In genomic region chr3:122128999-122129493, GRCm38 (mm10) we compare ENCODE assay signal across 12 mouse cellular contexts.
DNase-seq lines count a peak whose midpoint lies in the region; ATAC-seq and TF ChIP-seq lines count a peak whose summit lies in the region.
"Had no signal": no experiment of that assay in that cellular context is flagged by ENCODE, and none has a peak within 500 bp of the region (broad histone marks: within the 10 kb centered on the region; RNA-seq: fewer than 3 reads in every experiment).

No protein-coding gene starts in this region.

- TF ChIP-seq CTCF in lung, postnatal 0 days (IDR thresholded peaks at IDR 0.05), result no peak

- peak; percentile 90 for TF ChIP-seq EP300 in lung, postnatal 0 days (IDR thresholded peaks at IDR 0.05)

- no peaks in the 10 kb centered on the region for H3K9me3 ChIP-seq in lung, postnatal 0 days (ENCODE audit: low read length)
- H3K9me3 ChIP-seq in hindbrain, embryonic 12.5 days (replicated peaks), result no peaks in the 10 kb centered on the region
- H3K9me3 ChIP-seq in neural tube, embryonic 15.5 days (replicated peaks), result no peaks in the 10 kb centered on the region
- H3K9me3 ChIP-seq: embryonic facial prominence, embryonic 15.5 days; liver, embryonic 13.5 days had no signal

- intact Hi-C loops in left cerebral cortex, postnatal 10 days (cut with DNase I), result no loop called here

- no peak overlapping the region for H3K4me3 ChIP-seq in lung, postnatal 0 days (ENCODE audit: low read depth, low read length)
- no peak overlapping the region for H3K4me3 ChIP-seq in hindbrain, embryonic 12.5 days
- no peak overlapping the region for H3K4me3 ChIP-seq in neural tube, embryonic 15.5 days (replicated peaks)
- H3K4me3 ChIP-seq: embryonic facial prominence, embryonic 15.5 days; liver, embryonic 13.5 days had no signal

- 30% methylated on average over 17 of the region's 17 CpGs for WGBS in lung, postnatal 0 days
- WGBS in hindbrain, embryonic 12.5 days, result 37% methylated on average over 17 of the region's 17 CpGs
- WGBS in neural tube, embryonic 15.5 days, result 25% methylated on average over 17 of the region's 17 CpGs

- DNase-seq in adrenal gland, adult (ENCODE audit: inconsistent age in 2 of 2, low spot score in 1 of 2), result peak; percentile 68
- DNase-seq in adrenal gland, adult 8-10 months, result no peak
- DNase-seq in lung, postnatal 0 days (ENCODE audit: low spot score), result peak; percentile 57
- DNase-seq in lung, postnatal 14 days, result no peak
- no peak for DNase-seq in left cerebral cortex, postnatal 10 days (ENCODE audit: extremely low spot score in 1 of 2, low spot score in 2 of 2)
- no peak for DNase-seq in right cerebral cortex, postnatal 25 days
- DNase-seq: cerebellum, adult 18-20 months; kidney, adult 18-20 months; liver, embryonic 13.5 days had no signal

- no peak for ATAC-seq in lung, postnatal 0 days
- peak; percentile 81 for ATAC-seq in hindbrain, embryonic 12.5 days (ENCODE audit: low FRiP score)
- no peak for ATAC-seq in neural tube, embryonic 15.5 days (ENCODE audit: low FRiP score)

- no peak overlapping the region for H3K9ac ChIP-seq in lung, postnatal 0 days (replicated peaks; ENCODE audit: low read depth)
- H3K9ac ChIP-seq in hindbrain, embryonic 12.5 days, result no peak overlapping the region
- peak overlapping the region; percentile 7; the same call in 1 of the 2 replicates for H3K9ac ChIP-seq in neural tube, embryonic 15.5 days (replicated peaks)
- H3K9ac ChIP-seq: embryonic facial prominence, embryonic 15.5 days; liver, embryonic 13.5 days had no signal

- no peak overlapping the region for H3K27ac ChIP-seq in lung, postnatal 0 days (ENCODE audit: low read length)
- H3K27ac ChIP-seq in hindbrain, embryonic 12.5 days, result no peak overlapping the region
- H3K27ac ChIP-seq in neural tube, embryonic 15.5 days (replicated peaks), result no peak overlapping the region
- H3K27ac ChIP-seq: embryonic facial prominence, embryonic 15.5 days; liver, embryonic 13.5 days had no signal

- H3K4me1 ChIP-seq in lung, postnatal 0 days (ENCODE audit: insufficient read depth, low read depth, low read length), result peaks cover 14% of the 10 kb centered on the region; the same call in 1 of the 2 replicates
- peaks cover 14% of the 10 kb centered on the region for H3K4me1 ChIP-seq in hindbrain, embryonic 12.5 days
- peaks cover 11% of the 10 kb centered on the region; the same call in 1 of the 2 replicates for H3K4me1 ChIP-seq in neural tube, embryonic 15.5 days
- H3K4me1 ChIP-seq: liver, embryonic 13.5 days had no signal

- H3K27me3 ChIP-seq in lung, postnatal 0 days (replicated peaks; ENCODE audit: insufficient read depth, low read length), result no peaks in the 10 kb centered on the region
- H3K27me3 ChIP-seq in hindbrain, embryonic 12.5 days, result no peaks in the 10 kb centered on the region
- H3K27me3 ChIP-seq in neural tube, embryonic 15.5 days (replicated peaks), result no peaks in the 10 kb centered on the region
- H3K27me3 ChIP-seq: embryonic facial prominence, embryonic 15.5 days; liver, embryonic 13.5 days had no signal

- no peaks in the 10 kb centered on the region for H3K36me3 ChIP-seq in lung, postnatal 0 days (ENCODE audit: insufficient read depth, low read length)
- no peaks in the 10 kb centered on the region for H3K36me3 ChIP-seq in hindbrain, embryonic 12.5 days
- H3K36me3 ChIP-seq in neural tube, embryonic 15.5 days, result no peaks in the 10 kb centered on the region
- H3K36me3 ChIP-seq: embryonic facial prominence, embryonic 15.5 days; liver, embryonic 13.5 days had no signal

- no peak overlapping the region for H3K4me2 ChIP-seq in lung, postnatal 0 days (replicated peaks; ENCODE audit: low read depth, low read length)
- H3K4me2 ChIP-seq in hindbrain, embryonic 12.5 days (replicated peaks), result peak overlapping the region; percentile 15
- peak overlapping the region; percentile 39 for H3K4me2 ChIP-seq in neural tube, embryonic 15.5 days
- H3K4me2 ChIP-seq: embryonic facial prominence, embryonic 15.5 days; liver, embryonic 13.5 days had no signal

Comparison
In these comparisons a context has a peak if more than half of its experiments do, and no peak if none do; other contexts are left out.
1. DNase-seq: peak in adrenal gland, adult (2 of 2) and lung, postnatal 0 days (single experiment); none in adrenal gland, adult 8-10 months (single experiment), lung, postnatal 14 days (single experiment), left cerebral cortex, postnatal 10 days (0 of 2) and right cerebral cortex, postnatal 25 days (single experiment).